Mouse (Mus musculus) left cerebral cortex, adult 8-10 months (tissue): ENCODE measurements around the gene AI987944. TPM values are rescaled to one million over a fixed set of nuclear protein-coding genes. Genes with fewer than 3 reads are reported as not detected.

Experiments used
- DNase-seq, 2 experiments: peaks; one replicate each; pipeline ENCODE4 v3.0.0; 2022; ENCODE audit warnings: low spot score in 2 of 2
- total RNA-seq, 4 experiments: library from RNA; stranded (reverse); gene quantifications; 2 replicates each; pipeline ENCODE4 v1.2.4; 2022

Gene AI987944
- total RNA-seq = 10 to 100 TPM in 3 of 4 experiments, 1 to 10 TPM in 1; 8.6 to 12.8 (median 12.0) TPM

GRCm38 (mm10) chr7:41393048-41393971 is at the start of gene AI987944:
Gene AI987944 (minus strand): TSS chr7:41393379.
- DNase-seq = peak; percentile 74 to 83

- DNase-seq = no peak
Measured at GRCm38 (mm10) chr7:41394130-41394529, 951 bp upstream of the AI987944 start.

Other genes with a start within 250 kb of the AI987944 start
- gene Gm5592, start 239.5 kb downstream of the AI987944 start, total RNA-seq = not detected
- gene Vmn2r57, start 55.3 kb upstream of the AI987944 start, total RNA-seq = under 1 TPM; 0.53 to 0.64 (median 0.62) TPM
- gene Gm20449, start 106.0 kb upstream of the AI987944 start, total RNA-seq = under 1 TPM; 0.11 to 0.39 (median 0.21) TPM
- gene AW146154, start 106.5 kb upstream of the AI987944 start, total RNA-seq = 10 to 100 TPM in 2 of 4 experiments, 1 to 10 TPM in 2; 9.0 to 11.4 (median 9.9) TPM
- gene Gm6871, start 180.3 kb upstream of the AI987944 start, total RNA-seq = not detected
- 10 to 100 TPM; 29.2 to 42.3 (median 35.2) TPM for gene 2610021A01Rik, start 205.9 kb upstream of the AI987944 start, total RNA-seq
- gene Zfp788, start 239.8 kb upstream of the AI987944 start, total RNA-seq = 10 to 100 TPM; 36.5 to 42.9 (median 41.3) TPM